Mouse (Mus musculus) liver, embryonic 15.5 days (tissue): Measurements from ENCODE around the gene Mmp27. TPM values are rescaled to one million over a fixed set of nuclear protein-coding genes. Genes with fewer than 3 reads are reported as not detected.

ENCODE experiments used
- ATAC-seq: fragments of 200-750 bp; cut with Nextera tagmentation; 2 replicates; pipeline ENCODE4 v1.8.0; 2017; ENCODE audit warnings: moderate number of reproducible peaks, mild to moderate bottlenecking, moderate library complexity; ENCODE audit not compliant: insufficient read depth
- H3K27ac ChIP-seq: fragments of 300-500 bp; sonication (generic); replicated peaks from 2 replicates; pipeline ENCODE4 v1.5.1; 2015; ENCODE audit warnings: mild to moderate bottlenecking, inconsistent platforms
- H3K27me3 ChIP-seq: fragments of 300-500 bp; sonication (generic); 2 replicates; pipeline ENCODE4 v1.6.1; 2015; ENCODE audit warnings: mild to moderate bottlenecking, inconsistent platforms
- H3K36me3 ChIP-seq: fragments of 300-500 bp; sonication (generic); replicated peaks from 2 replicates; pipeline ENCODE4 v1.6.1; 2015; ENCODE audit warnings: moderate library complexity, mild to moderate bottlenecking, inconsistent platforms
- H3K4me1 ChIP-seq: fragments of 300-500 bp; sonication (generic); replicated peaks from 2 replicates; pipeline ENCODE4 v1.6.1; 2015; ENCODE audit warnings: inconsistent platforms
- H3K4me2 ChIP-seq: fragments of 300-500 bp; sonication (generic); 2 replicates; pipeline ENCODE4 v1.6.1; 2015; ENCODE audit warnings: moderate library complexity, mild to moderate bottlenecking, inconsistent platforms
- H3K4me3 ChIP-seq: fragments of 300-500 bp; sonication (generic); replicated peaks from 2 replicates; pipeline ENCODE4 v1.5.1; 2015; ENCODE audit warnings: mild to moderate bottlenecking, inconsistent platforms
- H3K9ac ChIP-seq: fragments of 300-500 bp; sonication (generic); 2 replicates; pipeline ENCODE4 v1.6.1; 2015; ENCODE audit warnings: moderate library complexity, mild to moderate bottlenecking, inconsistent platforms
- H3K9me3 ChIP-seq: fragments of 300-500 bp; sonication (generic); replicated peaks from 2 replicates; pipeline ENCODE4 v1.6.1; 2016; ENCODE audit warnings: inconsistent platforms
- WGBS: fragments of 180-500 bp; shearing (Covaris S2); methylation state at CpG from one replicate; pipeline ENCODE4 v1.1.7; 2015; ENCODE audit warnings: mixed read lengths; ENCODE audit not compliant: insufficient replicate concordance; 5-methylcytosine and 5-hydroxymethylcytosine counted together
- polyA plus RNA-seq: library from polyadenylated mRNA; unstranded; fragments of >200 nt; fragmentation: Nextera tagmentation; extraction: Ambion mirVana; gene quantifications from 2 replicates; pipeline ENCODE4 v1.2.1, GENCODE M21; 2015

Mmp27 gene
- polyA plus RNA-seq, 1 experiment from 2014 or later: 0.15 TPM

DNA sequence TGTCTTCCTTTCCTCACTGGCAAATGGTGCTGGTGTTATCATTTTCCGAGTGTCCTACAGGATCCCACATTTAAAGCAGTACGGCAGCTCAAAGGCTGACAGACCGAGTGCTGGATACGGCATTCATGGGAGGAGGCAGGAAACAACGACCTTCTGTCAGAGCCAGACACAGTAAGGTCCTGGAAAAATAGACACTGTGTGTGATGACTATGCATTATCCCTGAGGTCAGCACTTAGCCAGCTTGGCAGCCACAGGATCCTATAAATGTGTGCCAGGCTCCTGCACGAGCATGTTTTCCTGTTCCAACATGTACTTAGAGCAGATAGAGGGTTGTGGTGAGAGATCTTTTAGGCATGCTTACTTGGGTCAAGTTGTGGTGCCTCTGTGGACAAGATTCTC, 32.8 kb downstream of the Mmp27 start:
- no peak for ATAC-seq
- Histone ChIP-seq H3K4me3 (no peak overlapping the region), H3K9me3 (no peaks in the 10 kb centered on the region), H3K36me3 (no peaks in the 10 kb centered on the region), H3K27ac (no peak overlapping the region), H3K27me3 (no peaks in the 10 kb centered on the region), H3K4me2 (no peak overlapping the region), H3K4me1 (no peaks in the 10 kb centered on the region), H3K9ac (no peak overlapping the region)
- 54% methylated on average over 6 of the region's 6 CpGs for WGBS

DNA sequence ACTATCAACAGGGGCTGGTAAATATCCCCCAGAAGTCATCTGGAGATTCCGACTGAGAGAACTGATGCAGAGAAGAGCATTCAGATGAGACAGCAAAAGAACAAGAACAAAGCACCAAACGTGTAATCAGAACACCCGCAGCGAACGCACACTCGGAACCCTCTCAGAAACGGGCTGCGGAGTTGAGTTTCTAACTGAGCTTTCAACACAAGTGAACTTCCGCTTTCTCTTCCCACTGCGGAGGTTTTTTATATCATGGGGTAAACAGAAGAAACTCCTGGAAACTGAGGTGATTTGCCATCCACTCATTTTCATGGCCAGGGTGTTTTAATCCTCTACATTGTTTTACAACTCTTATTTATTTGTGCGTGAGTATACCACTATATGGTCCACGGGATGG, 34.4 kb downstream of the Mmp27 start:
- no peak overlapping the region for H3K27ac ChIP-seq
- H3K36me3 ChIP-seq: no peaks in the 10 kb centered on the region
- no peaks in the 10 kb centered on the region for H3K9me3 ChIP-seq
- 64% methylated on average over 12 of the region's 12 CpGs for WGBS
- H3K27me3 ChIP-seq: no peaks in the 10 kb centered on the region
- H3K4me3 ChIP-seq: no peak overlapping the region
- H3K9ac ChIP-seq: no peak overlapping the region
- H3K4me1 ChIP-seq: no peaks in the 10 kb centered on the region
- H3K4me2 ChIP-seq: no peak overlapping the region
- ATAC-seq: no peak

DNA sequence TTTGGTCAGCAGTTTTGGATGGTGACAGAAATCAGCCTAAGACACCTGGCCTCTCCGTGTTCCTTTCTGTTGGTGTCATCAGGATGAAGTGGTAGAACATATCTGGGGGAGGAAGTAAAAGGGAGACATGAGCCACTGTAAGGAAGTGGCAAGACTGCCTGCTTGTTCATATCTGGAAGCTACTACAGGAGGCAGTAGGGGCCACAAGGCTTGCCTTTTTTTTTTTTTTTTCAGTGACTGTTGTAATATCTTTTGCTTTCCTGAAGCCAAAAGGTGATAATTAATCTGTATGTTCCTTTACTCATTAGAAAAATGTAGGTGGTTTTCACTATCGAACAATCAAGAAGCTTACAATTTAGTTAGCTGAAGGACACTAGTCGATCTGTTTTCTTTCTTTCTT, 51.4 kb downstream of the Mmp27 start:
- Histone ChIP-seq H3K4me2 (no peak overlapping the region), H3K9ac (no peak overlapping the region), H3K36me3 (no peaks in the 10 kb centered on the region), H3K4me3 (no peak overlapping the region), H3K27me3 (no peaks in the 10 kb centered on the region), H3K27ac (no peak overlapping the region), H3K4me1 (no peaks in the 10 kb centered on the region), H3K9me3 (no peaks in the 10 kb centered on the region)
- 50% methylated on average over 3 of the region's 3 CpGs for WGBS
- no peak for ATAC-seq

DNA sequence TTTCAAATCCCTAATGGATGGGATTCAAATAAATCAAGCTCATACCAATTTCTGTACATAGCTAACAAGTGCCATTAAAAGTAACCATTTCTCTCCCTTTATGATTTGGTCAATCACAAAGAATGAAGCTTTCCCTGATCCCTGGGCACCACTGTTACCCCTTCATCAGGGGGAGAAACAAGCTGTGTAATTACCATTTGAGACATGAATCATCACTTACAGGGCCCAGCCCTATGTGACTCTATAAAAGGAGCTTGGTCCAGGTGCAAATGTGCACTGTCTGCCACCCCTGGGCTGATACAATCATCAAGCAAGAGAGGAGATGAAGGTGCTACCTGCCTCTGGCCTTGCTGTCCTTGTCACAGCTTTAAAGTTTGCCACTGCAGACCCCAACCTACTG, 56.7 kb downstream of the Mmp27 start, which contains the start of gene Mmp20:
Gene Mmp20 (plus strand): TSS at position 301 of the 400 bp plus-strand sequence.
- no peaks in the 10 kb centered on the region for H3K4me1 ChIP-seq
- H3K27ac ChIP-seq: no peak within 1 kb of the TSS
- no peaks in the 10 kb centered on the region for H3K36me3 ChIP-seq
- H3K4me2 ChIP-seq: no peak within 1 kb of the TSS
- H3K9ac ChIP-seq: no peak within 1 kb of the TSS
- ATAC-seq: no peak
- H3K9me3 ChIP-seq: no peaks in the 10 kb centered on the region
- no peak within 1 kb of the TSS for H3K4me3 ChIP-seq
- no peaks in the 10 kb centered on the region for H3K27me3 ChIP-seq

Other genes starting within 250 kb of the Mmp27 start
- gene Mmp12, start 227.0 kb upstream of the Mmp27 start, polyA plus RNA-seq: not detected in 2 replicates
- gene Mmp1b, start 183.3 kb upstream of the Mmp27 start, polyA plus RNA-seq: not detected in 2 replicates
- not detected in 2 replicates for gene Mmp3, start 125.6 kb upstream of the Mmp27 start, polyA plus RNA-seq
- not detected in 2 replicates for gene Mmp10, start 69.0 kb upstream of the Mmp27 start, polyA plus RNA-seq
- gene Mmp8, start 12.9 kb upstream of the Mmp27 start, polyA plus RNA-seq: 11.0 and 15.2 TPM in 2 replicates
- not detected in 2 replicates for gene Mmp20, start 56.8 kb downstream of the Mmp27 start, polyA plus RNA-seq
- gene Mmp7, start 120.7 kb downstream of the Mmp27 start, polyA plus RNA-seq: not detected in 2 replicates
- gene Tmem123, start 192.6 kb downstream of the Mmp27 start, polyA plus RNA-seq: 33.5 and 35.0 TPM in 2 replicates